ENCODE assay signal across 23 mouse cellular contexts in genomic region chr5:138883573-138883972, GRCm38 (mm10).
A peak's percentile ranks its signal among the peaks of the same experiment; 100 is the strongest.
DNase-seq lines count a peak whose midpoint lies in the region; ATAC-seq lines count a peak whose summit lies in the region.
"Had no signal": no experiment of that assay in that cellular context is flagged by ENCODE, and none has a peak within 500 bp of the region (broad histone marks: within the 10 kb centered on the region; RNA-seq: fewer than 3 reads in every experiment).

No protein-coding gene starts in this region.

- no peak overlapping the region for H3K9ac ChIP-seq in embryonic facial prominence, embryonic 14.5 days (ENCODE audit: low read depth, low read length)
- H3K9ac ChIP-seq in limb, embryonic 11.5 days (ENCODE audit: low read length): no peak overlapping the region
- H3K9ac ChIP-seq: hindbrain, embryonic 14.5 days; intestine, embryonic 15.5 days had no signal

- no peaks in the 10 kb centered on the region for H3K9me3 ChIP-seq in embryonic facial prominence, embryonic 10.5 days
- H3K9me3 ChIP-seq in embryonic facial prominence, embryonic 14.5 days (ENCODE audit: control insufficient read depth, low read length): no peaks in the 10 kb centered on the region
- no peaks in the 10 kb centered on the region for H3K9me3 ChIP-seq in limb, embryonic 11.5 days (ENCODE audit: control insufficient read depth, low read length)
- H3K9me3 ChIP-seq: G1E; heart, embryonic 10.5 days; hindbrain, embryonic 10.5 days; intestine, embryonic 15.5 days had no signal

- WGBS in embryonic facial prominence, embryonic 10.5 days: 66% methylated on average over 9 of the region's 9 CpGs
- WGBS in embryonic facial prominence, embryonic 14.5 days: 57% methylated on average over 9 of the region's 9 CpGs
- 65% methylated on average over 9 of the region's 9 CpGs for WGBS in limb, embryonic 11.5 days

- no peaks in the 10 kb centered on the region for H3K36me3 ChIP-seq in embryonic facial prominence, embryonic 10.5 days (replicated peaks)
- H3K36me3 ChIP-seq in embryonic facial prominence, embryonic 14.5 days (ENCODE audit: control insufficient read depth, insufficient read depth, low read length): no peaks in the 10 kb centered on the region
- no peaks in the 10 kb centered on the region for H3K36me3 ChIP-seq in limb, embryonic 11.5 days (ENCODE audit: control insufficient read depth, insufficient read depth, low read length)
- H3K36me3 ChIP-seq: G1E; heart, embryonic 10.5 days; hindbrain, embryonic 10.5 days; intestine, embryonic 15.5 days had no signal

- peak; percentile 31 for DNase-seq in embryo, embryonic 10 days (ENCODE audit: low spot score)
- DNase-seq in embryo, embryonic 11 days: no peak
- peak; percentile 48 for DNase-seq in embryonic facial prominence, embryonic 10.5 days (ENCODE audit: low spot score)
- DNase-seq in embryonic facial prominence, embryonic 14.5 days (ENCODE audit: low spot score): peak; percentile 53
- peak; percentile 29 for DNase-seq in limb, embryonic 11.5 days (ENCODE audit: low spot score)
- DNase-seq in spleen, postnatal 14 days (ENCODE audit: low spot score in 2 of 2): no peak
- no peak for DNase-seq in right cerebral cortex, postnatal 10 days (ENCODE audit: low spot score in 2 of 2)
- DNase-seq: adrenal gland, postnatal 10 days; B cell, adult 2 months; cerebellum, adult 11 months; cerebellum, adult 8-10 months; cerebellum, postnatal 14 days; gastrocnemius, adult 2 months; gastrocnemius, postnatal 25 days; heart, adult 11 months; heart, postnatal 14 days had no signal

- no peak overlapping the region for H3K4me3 ChIP-seq in embryonic facial prominence, embryonic 10.5 days
- no peak overlapping the region for H3K4me3 ChIP-seq in embryonic facial prominence, embryonic 14.5 days (ENCODE audit: low read depth, low read length)
- no peak overlapping the region for H3K4me3 ChIP-seq in limb, embryonic 11.5 days (ENCODE audit: low read depth, low read length)
- H3K4me3 ChIP-seq: gastrocnemius, adult 2 months; heart, embryonic 10.5 days; hindbrain, embryonic 10.5 days; intestine, embryonic 15.5 days had no signal

- peak; percentile 67 for ATAC-seq in embryonic facial prominence, embryonic 14.5 days (ENCODE audit: low read depth)
- ATAC-seq in limb, embryonic 11.5 days (ENCODE audit: insufficient number of reproducible peaks, low FRiP score, low TSS enrichment, low read depth): no peak
- ATAC-seq: CD4-positive, CD25-positive, alpha-beta regulatory T cell, adult 4 months; forebrain, embryonic 16.5 days; intestine, embryonic 15.5 days had no signal

- H3K4me2 ChIP-seq in embryonic facial prominence, embryonic 14.5 days (ENCODE audit: low read depth, low read length): no peak overlapping the region
- no peak overlapping the region for H3K4me2 ChIP-seq in limb, embryonic 11.5 days (ENCODE audit: low read depth, severe bottlenecking)
- H3K4me2 ChIP-seq: hindbrain, embryonic 14.5 days; intestine, embryonic 15.5 days had no signal

- H3K27me3 ChIP-seq in embryonic facial prominence, embryonic 10.5 days (replicated peaks; ENCODE audit: low read depth, poor library complexity, severe bottlenecking): no peaks in the 10 kb centered on the region
- H3K27me3 ChIP-seq in embryonic facial prominence, embryonic 14.5 days (replicated peaks; ENCODE audit: control insufficient read depth, insufficient read depth, low read length): no peaks in the 10 kb centered on the region
- H3K27me3 ChIP-seq in limb, embryonic 11.5 days (ENCODE audit: control insufficient read depth, insufficient read depth, low read length): no peaks in the 10 kb centered on the region
- H3K27me3 ChIP-seq: intestine, embryonic 15.5 days had no signal

- peak overlapping the region; percentile 65 for H3K27ac ChIP-seq in embryonic facial prominence, embryonic 10.5 days (replicated peaks)
- H3K27ac ChIP-seq in embryonic facial prominence, embryonic 14.5 days (replicated peaks; ENCODE audit: low read depth, low read length): no peak overlapping the region; the same call in 1 of the 2 replicates
- no peak overlapping the region for H3K27ac ChIP-seq in limb, embryonic 11.5 days (replicated peaks; ENCODE audit: low read depth, low read length)
- H3K27ac ChIP-seq: gastrocnemius, adult 2 months; heart, embryonic 10.5 days; hindbrain, embryonic 10.5 days; hindbrain, embryonic 14.5 days; intestine, embryonic 15.5 days had no signal

- H3K4me1 ChIP-seq in embryonic facial prominence, embryonic 10.5 days: peaks cover 22% of the 10 kb centered on the region
- peaks cover 4% of the 10 kb centered on the region; the same call in 1 of the 2 replicates for H3K4me1 ChIP-seq in embryonic facial prominence, embryonic 14.5 days (ENCODE audit: control insufficient read depth, insufficient read depth, low read length)
- peaks cover 6% of the 10 kb centered on the region; the same call in 1 of the 2 replicates for H3K4me1 ChIP-seq in limb, embryonic 11.5 days (ENCODE audit: control insufficient read depth, insufficient read depth, low read length)

Comparison
In these comparisons a context has a peak if more than half of its experiments do, and no peak if none do; other contexts are left out.
1. DNase-seq: peak in embryo, embryonic 10 days (single experiment), embryonic facial prominence, embryonic 10.5 days (single experiment), embryonic facial prominence, embryonic 14.5 days (single experiment) and limb, embryonic 11.5 days (single experiment); none in embryo, embryonic 11 days (single experiment), spleen, postnatal 14 days (0 of 2) and right cerebral cortex, postnatal 10 days (0 of 2).